Mouse (Mus musculus) v-Abl transformed pro-B cells (cell line): ENCODE data around the gene 2010111I01Rik.
"Not testable (repeated sequence)": the region's sequence is repeated elsewhere in the genome, so short reads cannot be mapped to it uniquely, and the experiment has no call there.

Experiments used
- in situ Hi-C, 2 experiments: fragments of 400-800 bp; cut with MboI; formaldehyde crosslinking; loops; one replicate each; pipeline ENCODE4 v1.15.1; 2025; ENCODE audit not compliant: unreplicated experiment in 2 of 2

Gene 2010111I01Rik

GRCm38 (mm10) chr13:62952047-62952446 lies 12.6 kb upstream of the 2010111I01Rik start:
- in situ Hi-C loops = loop anchor here in 1 of 2 experiments (10.0 kb wide), 1 partner anchor 1203 kb away; the partner anchor contains the start of gene Zfp367

DNA sequence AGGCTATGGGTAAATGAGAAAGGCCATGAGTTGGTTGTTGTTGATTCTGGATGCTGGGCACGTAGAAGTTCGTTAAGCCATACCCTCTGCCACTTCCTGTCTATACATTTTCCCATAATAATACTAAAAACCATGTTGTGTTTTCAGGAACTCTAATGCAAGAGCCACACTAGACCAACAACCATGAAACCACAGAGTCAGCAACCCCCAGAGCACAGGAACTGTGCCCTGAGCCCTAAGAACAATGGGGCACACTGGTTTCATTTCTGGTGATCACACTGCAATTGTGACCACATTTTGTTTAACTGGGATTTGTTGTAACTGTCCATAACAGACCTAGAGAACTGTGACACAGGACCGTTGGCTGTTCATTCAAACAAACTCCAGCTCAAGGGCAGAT lies 12.1 kb upstream of the 2010111I01Rik start:
- in situ Hi-C loops = loop anchor here in 1 of 2 experiments (10.0 kb wide), 1 partner anchor 1202 kb away; the partner anchor contains the start of gene Zfp367

DNA sequence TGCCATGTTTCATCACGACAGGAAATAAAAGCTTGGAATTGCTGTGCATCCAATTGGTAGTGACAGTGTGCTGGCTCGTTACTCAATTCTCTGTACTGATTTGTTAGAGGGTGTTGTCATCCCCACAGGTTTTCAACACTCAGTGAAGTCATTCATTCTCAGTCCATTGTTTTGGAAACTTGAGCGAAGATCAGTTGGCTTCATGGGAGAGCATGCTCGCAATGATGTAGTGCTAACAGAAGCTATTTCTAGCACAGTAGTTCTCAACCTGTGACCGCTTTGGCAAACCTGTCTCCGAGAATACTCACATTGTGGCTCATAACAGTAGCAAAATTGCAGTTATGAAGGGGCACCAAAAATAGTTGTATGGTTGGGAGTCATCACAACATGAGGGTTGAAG lies 8.7 kb upstream of the 2010111I01Rik start:
- in situ Hi-C loops = loop anchor here in 1 of 2 experiments (10.0 kb wide), 1 partner anchor 1199 kb away; the partner anchor contains the start of gene Zfp367

DNA sequence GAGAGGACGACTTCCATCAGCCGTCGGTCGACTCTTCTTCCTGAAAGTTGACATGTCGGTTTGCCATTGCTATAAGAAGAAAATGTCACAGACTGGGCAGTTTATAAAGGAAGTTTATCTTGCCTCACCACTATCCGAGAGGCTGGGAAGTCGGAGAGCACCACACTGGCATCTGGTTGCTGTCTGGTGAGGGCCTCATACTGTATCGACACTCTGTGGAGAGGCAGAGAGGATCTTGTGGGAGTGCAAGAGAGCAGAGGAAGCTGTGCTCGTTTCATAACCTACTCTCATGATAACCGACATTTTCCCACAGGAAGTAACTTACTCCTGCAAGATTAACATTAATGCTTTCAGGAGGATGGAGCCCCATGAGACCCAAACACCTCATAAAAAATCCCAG lies 7.9 kb upstream of the 2010111I01Rik start:
- in situ Hi-C loops = loop anchor here in 1 of 2 experiments (10.0 kb wide), 1 partner anchor 1198 kb away; the partner anchor contains the start of gene Zfp367

- in situ Hi-C loops = no loop called here
Measured at GRCm38 (mm10) chr13:62963358-62963757, 1.3 kb upstream of the 2010111I01Rik start.

GRCm38 (mm10) chr13:62968223-62968622 lies 3.5 kb downstream of the 2010111I01Rik start:
- in situ Hi-C loops = no loop called here

- in situ Hi-C loops = no loop called here
Measured at GRCm38 (mm10) chr13:62970515-62971269, 6.0 kb downstream of the 2010111I01Rik start.

DNA sequence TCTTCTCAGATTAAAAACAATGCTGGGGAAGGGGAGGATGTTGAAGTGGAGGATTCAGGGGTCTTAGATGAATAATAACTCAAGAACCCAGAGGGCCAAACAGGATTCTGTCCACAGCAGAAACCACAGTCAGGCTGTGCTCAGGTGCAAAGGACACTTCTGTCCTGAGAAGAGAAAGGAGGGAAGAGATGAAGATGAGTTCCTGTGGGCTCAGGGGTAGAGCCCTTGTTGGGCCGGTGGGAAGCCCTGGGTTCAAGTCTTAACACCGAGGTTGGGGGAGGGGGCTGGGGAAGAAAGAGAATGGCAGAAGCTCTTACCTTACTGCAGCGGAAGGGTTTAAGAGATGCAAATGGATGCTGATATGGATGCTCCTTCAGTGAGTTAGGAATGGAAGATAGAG lies 7.7 kb downstream of the 2010111I01Rik start:
- in situ Hi-C loops = no loop called here

DNA sequence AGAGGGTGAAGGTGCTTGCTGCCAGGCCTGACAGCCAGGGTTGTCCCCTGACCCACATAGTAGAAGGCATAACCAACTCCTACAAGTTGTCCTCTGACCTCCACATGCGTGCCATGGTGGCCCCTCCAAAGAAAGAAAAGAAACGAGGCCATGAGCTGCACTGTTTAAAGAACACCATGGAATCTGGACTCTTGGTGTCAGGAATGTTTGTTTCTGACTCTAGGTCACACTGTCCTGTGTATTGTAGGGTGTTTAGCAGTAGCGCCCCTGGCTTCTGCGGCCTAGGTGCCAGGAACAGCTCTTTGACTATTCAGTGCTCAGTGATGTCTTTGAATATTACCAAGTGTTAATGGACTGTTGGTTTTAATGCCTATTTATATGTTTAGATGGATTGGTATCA lies 8.4 kb downstream of the 2010111I01Rik start:
- in situ Hi-C loops = no loop called here

- in situ Hi-C loops = no loop called here
Measured at GRCm38 (mm10) chr13:62978104-62978503, 13.4 kb downstream of the 2010111I01Rik start.

- in situ Hi-C loops = no loop called here
Measured at GRCm38 (mm10) chr13:62978784-62979183, 14.1 kb downstream of the 2010111I01Rik start.

- in situ Hi-C loops = no loop called here
Measured at GRCm38 (mm10) chr13:62979215-62979614, 14.5 kb downstream of the 2010111I01Rik start.

DNA sequence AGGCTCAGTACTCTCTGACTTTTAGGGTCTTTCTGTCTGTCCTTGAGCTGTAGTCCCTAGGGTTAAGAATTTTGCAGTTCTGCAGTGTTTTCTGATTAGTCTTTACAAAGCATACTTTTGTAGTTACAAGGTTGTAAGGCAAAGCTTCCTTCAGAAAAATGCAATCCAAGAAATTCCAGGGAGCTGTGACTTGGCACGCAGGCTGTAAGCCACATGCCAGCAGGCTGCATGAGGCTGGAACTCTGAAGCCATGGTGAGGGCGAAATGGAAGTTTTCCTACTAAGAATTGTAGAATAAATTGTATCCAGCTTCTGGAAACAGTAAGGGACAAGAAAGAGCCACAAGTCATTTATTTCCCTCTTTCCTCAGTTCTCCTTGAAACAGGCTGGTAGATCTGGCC lies 15.4 kb downstream of the 2010111I01Rik start:
- in situ Hi-C loops = no loop called here

GRCm38 (mm10) chr13:62984485-62984884 lies 19.8 kb downstream of the 2010111I01Rik start:
- in situ Hi-C loops = no loop called here

GRCm38 (mm10) chr13:62989891-62990490 lies 25.3 kb downstream of the 2010111I01Rik start:
- in situ Hi-C loops = no loop called here

GRCm38 (mm10) chr13:62993543-62994477 lies 29.1 kb downstream of the 2010111I01Rik start:
- in situ Hi-C loops = no loop called here

DNA sequence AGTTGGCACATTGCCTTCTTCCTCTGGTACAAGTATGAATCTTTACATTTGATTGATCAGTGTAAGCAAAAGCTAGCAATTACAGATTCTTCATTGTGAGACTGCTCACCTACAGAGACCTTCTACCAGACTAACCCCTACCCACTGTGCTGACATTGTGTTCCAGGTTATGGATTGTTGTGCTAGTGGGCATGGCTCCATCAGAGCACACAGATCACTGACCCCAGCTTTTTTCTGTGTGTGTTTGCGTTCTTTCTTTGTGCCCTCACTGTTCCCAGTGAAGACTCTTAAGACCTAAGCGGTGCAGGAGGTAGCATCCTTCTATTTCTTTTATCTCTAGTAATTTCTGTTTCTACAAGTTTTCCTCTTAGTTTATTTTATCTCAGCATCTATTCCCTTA lies 32.1 kb downstream of the 2010111I01Rik start:
- in situ Hi-C loops = no loop called here

GRCm38 (mm10) chr13:63007491-63007890 lies 42.8 kb downstream of the 2010111I01Rik start:
- in situ Hi-C loops = not testable (repeated sequence)

GRCm38 (mm10) chr13:63010345-63011090 lies 45.8 kb downstream of the 2010111I01Rik start:
- in situ Hi-C loops = no loop called here

DNA sequence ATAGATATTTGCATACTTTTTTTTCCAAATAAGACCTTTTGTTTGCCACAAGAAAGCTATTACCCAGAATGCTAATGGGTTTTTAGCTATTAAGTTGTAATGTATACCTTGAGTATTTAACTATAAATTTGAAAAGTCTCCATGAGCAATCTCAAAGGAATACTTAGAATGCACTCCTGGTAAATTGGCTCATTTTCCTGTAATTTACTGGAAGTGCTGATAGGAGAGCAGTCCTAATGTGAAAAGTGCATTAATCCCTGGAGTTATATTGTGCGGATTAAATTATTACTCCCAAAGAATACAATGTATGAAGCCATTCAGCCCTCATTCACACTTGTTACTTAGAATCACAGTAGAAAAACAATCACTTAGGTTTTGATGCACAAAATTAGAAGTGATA lies 49.7 kb downstream of the 2010111I01Rik start:
- in situ Hi-C loops = no loop called here
